Mouse (Mus musculus) mouse embryonic stem cell (cell line): ENCODE results near the gene Il17re.

Source experiments
- in situ Hi-C, 2 experiments: fragments of 300-500 bp; cut with MboI; formaldehyde crosslinking; loops; 1 replicate in 1 of 2; 3 replicates in 1 of 2; pipeline ENCODE4 v1.14.3; 2019 to 2020; ENCODE audit warnings: low sequenced_read_pairs in 2 of 2, low pct_unique_long_range_greater_than_20kb in 1 of 2, mixed read lengths in 1 of 2; ENCODE audit not compliant: unreplicated experiment in 1 of 2

The Il17re gene

GRCm38 (mm10) chr6:113441147-113441680, 17.1 kb upstream of the Il17re start:
- in situ Hi-C loops = no loop called here

GRCm38 (mm10) chr6:113442087-113442441, 16.2 kb upstream of the Il17re start:
- in situ Hi-C loops = no loop called here

GRCm38 (mm10) chr6:113442442-113443090, 15.7 kb upstream of the Il17re start, which contains the start of gene Jagn1:
Jagn1 (plus strand) TSS chr6:113442569.
- in situ Hi-C loops = no loop called here

DNA sequence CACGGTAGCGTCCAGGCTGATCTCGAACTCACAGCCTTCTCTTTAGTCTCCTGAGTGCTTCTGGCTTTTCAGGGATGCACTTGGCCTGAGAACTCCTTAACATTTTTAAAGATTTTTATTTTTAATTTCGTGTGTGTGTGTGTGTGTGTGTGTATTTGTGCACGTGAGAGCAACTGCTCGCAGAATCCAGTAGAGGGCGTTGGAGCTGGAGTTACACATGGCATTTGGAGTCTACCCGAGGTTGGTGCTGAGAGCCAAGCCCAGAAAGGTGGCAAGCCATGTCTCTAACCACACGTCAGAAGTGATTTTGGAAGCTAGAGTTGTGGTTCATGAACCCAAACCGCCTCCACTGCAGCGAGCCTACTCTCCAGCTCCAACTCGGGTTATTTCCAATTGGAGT, 15.2 kb upstream of the Il17re start:
- in situ Hi-C loops = no loop called here

GRCm38 (mm10) chr6:113444207-113444965, 13.9 kb upstream of the Il17re start:
- in situ Hi-C loops = no loop called here

- in situ Hi-C loops = no loop called here
Observed at GRCm38 (mm10) chr6:113447639-113448038, 10.6 kb upstream of the Il17re start.

DNA sequence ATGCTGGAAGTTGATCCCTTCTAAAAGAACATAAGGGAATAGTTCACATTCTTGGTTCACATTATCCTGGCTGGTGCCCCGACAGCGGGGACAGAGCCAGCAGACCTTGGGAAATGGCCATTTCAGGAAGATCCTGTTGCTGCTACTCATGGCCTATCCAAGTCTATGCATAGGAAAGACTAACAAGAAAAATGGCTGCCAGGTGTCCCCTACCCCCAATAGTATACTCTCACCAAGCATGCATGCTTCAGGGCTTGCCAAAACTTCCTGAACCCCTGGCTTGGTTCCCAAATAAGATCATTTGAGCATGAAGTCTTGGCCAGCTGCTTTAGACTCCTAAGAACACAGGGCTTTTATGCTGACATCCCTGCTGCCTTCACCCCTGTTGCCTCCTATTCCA, 6.4 kb upstream of the Il17re start:
- in situ Hi-C loops = no loop called here

DNA sequence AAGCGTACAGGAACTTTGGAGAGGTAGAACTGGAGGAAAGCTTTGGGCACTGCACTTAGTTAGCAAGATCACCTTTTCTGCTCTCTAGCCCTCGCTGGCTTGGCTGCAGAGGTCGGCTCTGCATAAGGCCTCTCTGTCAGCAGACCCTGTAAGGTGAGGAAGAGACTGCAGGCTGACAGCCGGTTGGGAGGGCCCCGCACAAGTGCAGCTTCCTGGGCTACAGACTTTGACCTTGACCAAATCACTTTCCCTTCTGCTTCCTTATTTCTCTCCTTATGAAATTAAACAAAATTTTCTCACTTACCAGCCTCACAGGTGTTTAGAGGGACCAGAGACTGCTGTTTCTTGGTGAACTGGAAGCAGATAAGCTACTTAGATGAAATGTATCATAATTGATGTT, 3.3 kb upstream of the Il17re start:
- in situ Hi-C loops = no loop called here

GRCm38 (mm10) chr6:113458635-113459034, 351 bp downstream of the Il17re start:
- in situ Hi-C loops = no loop called here

- in situ Hi-C loops = no loop called here
Observed at GRCm38 (mm10) chr6:113464040-113464439, 5.8 kb downstream of the Il17re start.

DNA sequence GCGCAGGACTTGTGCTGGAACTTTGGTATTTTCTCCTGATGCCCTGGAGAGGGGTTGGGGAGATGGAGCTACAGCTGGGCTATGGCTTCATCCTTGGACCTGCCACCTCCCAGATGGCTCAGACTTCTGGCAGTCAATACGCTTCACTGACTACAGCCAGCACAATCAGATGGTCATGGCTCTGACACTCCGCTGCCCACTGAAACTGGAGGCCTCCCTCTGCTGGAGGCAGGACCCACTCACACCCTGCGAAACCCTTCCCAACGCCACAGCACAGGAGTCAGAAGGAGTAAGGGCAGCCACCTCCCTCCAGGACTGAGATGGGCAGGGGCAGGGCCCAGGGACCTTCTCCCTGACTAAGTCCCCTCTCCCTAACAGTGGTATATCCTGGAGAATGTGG, 7.3 kb downstream of the Il17re start:
- in situ Hi-C loops = no loop called here

DNA sequence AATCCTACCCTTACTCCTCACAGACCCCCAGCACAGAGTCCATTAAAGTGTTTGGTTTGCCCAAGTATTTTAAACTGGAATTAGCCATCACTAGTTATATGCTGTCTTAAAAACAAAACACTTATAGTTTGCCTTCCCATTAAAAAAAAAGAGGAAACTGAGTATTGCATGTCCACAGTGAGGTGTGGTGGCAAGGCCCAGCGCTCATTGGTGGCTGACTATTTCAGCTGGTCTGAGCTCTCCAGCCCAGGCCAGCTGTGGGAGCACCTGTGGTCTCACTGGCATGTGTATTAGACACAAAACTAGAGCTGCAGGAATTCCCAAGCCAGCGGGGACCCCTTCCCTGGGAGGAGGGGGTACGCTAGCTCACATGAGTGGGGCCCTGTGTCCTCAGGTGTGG, 10.2 kb downstream of the Il17re start:
- in situ Hi-C loops = no loop called here

DNA sequence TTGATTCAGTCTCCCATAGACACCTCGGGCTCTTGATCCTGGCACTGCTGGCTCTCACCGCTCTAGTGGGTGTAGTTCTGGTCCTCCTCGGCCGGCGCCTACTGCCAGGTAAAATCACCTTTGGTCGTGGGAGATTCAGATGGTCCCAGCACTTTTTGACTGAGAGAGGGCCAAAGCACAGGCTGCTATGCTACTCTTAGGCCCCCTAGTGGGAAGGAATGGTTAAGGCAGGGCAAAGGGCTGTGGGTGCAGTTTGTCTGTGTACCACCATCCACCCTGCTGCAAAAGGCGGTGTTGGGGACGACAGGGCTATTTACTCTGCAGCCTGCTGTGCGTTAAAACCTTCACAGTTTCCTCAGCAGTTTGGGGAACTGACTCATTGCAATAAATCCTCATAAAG, 10.7 kb downstream of the Il17re start:
- in situ Hi-C loops = no loop called here

- in situ Hi-C loops = no loop called here
Observed at GRCm38 (mm10) chr6:113469432-113469831, 11.1 kb downstream of the Il17re start.

DNA sequence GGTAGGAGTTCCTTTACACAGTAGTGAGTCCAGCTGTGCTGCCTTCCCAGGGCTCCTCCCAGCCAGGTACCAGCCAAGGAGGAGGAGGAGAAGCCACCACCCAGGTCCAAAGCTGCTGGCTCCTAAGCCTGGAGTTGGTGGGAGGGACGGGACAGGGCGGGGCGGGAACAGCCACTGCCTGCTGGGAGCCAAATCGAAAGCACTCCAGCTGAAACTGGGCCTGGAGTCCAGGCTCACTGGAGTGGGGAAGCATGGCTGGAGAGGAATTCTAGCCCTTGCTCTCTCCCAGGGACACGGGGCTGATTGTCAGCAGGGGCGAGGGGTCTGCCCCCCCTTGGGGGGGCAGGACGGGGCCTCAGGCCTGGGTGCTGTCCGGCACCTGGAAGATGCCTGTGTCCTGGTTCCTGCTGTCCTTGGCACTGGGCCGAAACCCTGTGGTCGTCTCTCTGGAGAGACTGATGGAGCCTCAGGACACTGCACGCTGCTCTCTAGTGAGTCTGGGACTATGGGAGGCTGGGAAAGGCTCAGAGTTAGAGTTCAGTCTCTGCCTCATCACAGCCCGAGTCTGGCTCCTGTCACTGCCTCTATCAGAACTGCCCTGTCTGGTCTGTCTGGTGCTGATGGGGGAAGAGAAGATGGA, 13.1 kb downstream of the Il17re start, which contains the start of gene Il17rc:
Il17rc (plus strand) TSS at position 131 of the 640 bp plus-strand sequence.
- in situ Hi-C loops = no loop called here

GRCm38 (mm10) chr6:113472061-113472460, 13.8 kb downstream of the Il17re start:
- in situ Hi-C loops = no loop called here

DNA sequence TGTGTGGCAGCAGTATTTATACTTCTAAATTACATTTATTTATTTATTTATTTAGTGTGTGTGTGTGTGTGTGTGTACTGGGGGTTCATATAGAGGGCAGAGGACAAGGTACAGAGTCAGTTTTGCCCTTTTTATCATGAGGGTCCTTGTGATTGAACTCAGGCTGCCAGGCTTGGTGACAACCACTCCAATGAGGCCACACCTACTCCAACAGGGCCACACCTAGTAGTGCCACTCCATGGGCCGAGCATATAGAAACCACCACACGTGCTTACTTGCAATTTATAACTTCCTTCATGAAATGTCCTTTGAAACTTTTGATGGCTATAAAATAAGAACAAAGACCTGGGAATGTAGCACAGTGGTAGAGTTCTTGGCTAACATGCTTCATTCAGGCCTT, 15.0 kb downstream of the Il17re start:
- in situ Hi-C loops = no loop called here

GRCm38 (mm10) chr6:113473715-113474114, 15.4 kb downstream of the Il17re start:
- in situ Hi-C loops = no loop called here

DNA sequence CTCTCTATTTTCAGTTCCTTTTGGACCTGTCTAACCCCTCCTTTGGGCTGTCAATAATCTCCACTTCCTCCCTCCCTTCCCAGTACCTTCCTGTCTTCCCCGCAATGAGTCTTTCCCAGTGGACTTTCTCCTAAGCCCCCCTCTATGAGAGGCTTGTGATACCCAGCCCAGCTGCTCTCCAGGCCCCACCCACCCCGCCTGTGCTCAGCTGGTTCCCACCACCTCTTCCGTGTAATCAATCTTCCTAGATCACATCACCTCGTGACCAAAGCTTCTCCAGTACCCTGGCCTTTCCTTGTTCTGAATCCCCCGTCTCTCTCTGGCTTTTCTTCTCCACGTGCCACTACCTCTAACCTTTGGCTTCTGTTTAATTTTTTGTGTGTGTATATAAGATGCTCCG, 19.1 kb downstream of the Il17re start:
- in situ Hi-C loops = no loop called here
